Comparison of ENCODE assay signal across 9 mouse cellular contexts in genomic region chr5:132437994-132438393, GRCm38 (mm10).
DNase-seq lines count a peak whose midpoint lies in the region; ATAC-seq and TF ChIP-seq lines count a peak whose summit lies in the region.
"Had no signal": no experiment of that assay in that cellular context is flagged by ENCODE, and none has a peak within 500 bp of the region (broad histone marks: within the 10 kb centered on the region; RNA-seq: fewer than 3 reads in every experiment).

No protein-coding gene starts in this region.

- 23% methylated on average over 8 of the region's 8 CpGs for WGBS in heart, adult 2 months
- 46% methylated on average over 8 of the region's 8 CpGs for WGBS in liver, embryonic 12.5 days (ENCODE audit: insufficient replicate concordance)

- peaks cover 5% of the 10 kb centered on the region for H3K4me1 ChIP-seq in heart, adult 2 months (ENCODE audit: control insufficient read depth, insufficient read depth, low read length)
- peaks cover 9% of the 10 kb centered on the region; the same call in 1 of the 2 replicates for H3K4me1 ChIP-seq in liver, embryonic 12.5 days

- DNase-seq in heart, adult 2 months: peak in 1 of 2 experiments; percentile 20
- DNase-seq in heart, postnatal 25 days (ENCODE audit: low spot score): no peak
- peak; percentile 15 for DNase-seq in ovary, postnatal 36 days (ENCODE audit: low spot score)
- no peak for DNase-seq in ovary, postnatal 14 days (ENCODE audit: low spot score)
- peak; percentile 16 to 23 for DNase-seq in left cerebral cortex, postnatal 36 days (ENCODE audit: low spot score in 2 of 2)
- no peak for DNase-seq in neural tube, embryonic 10.5 days (ENCODE audit: extremely low spot score, low spot score)
- DNase-seq: layer of hippocampus, postnatal 36 days had no signal

- H3K27ac ChIP-seq in heart, adult 2 months: peak overlapping the region; percentile 41
- no peak overlapping the region for H3K27ac ChIP-seq in liver, embryonic 12.5 days
- H3K27ac ChIP-seq: hindbrain, embryonic 15.5 days had no signal

- peaks cover 2% of the 10 kb centered on the region for H3K79me2 ChIP-seq in heart, adult 2 months (replicated peaks; ENCODE audit: control insufficient read depth, insufficient read depth, low read length)

- no peak; the same call in 1 of the 2 replicates for TF ChIP-seq CTCF in heart, adult 2 months (IDR thresholded peaks at IDR 0.05)

- intact Hi-C loops in heart, adult 2 months (cut with DNase I): loop anchor here (2.0 kb wide), 1 partner anchor 105 kb away; the partner anchor contains the start of gene Auts2
- intact Hi-C loops in heart, postnatal 25 days (cut with DNase I): loop anchor here (5.0 kb wide), 2 partner anchors 91 to 104 kb away; partner anchors contain the start of gene Auts2
- intact Hi-C loops in left cerebral cortex, postnatal 36 days (cut with DNase I): no loop called here

- H3K9me3 ChIP-seq in liver, embryonic 12.5 days (replicated peaks): no peaks in the 10 kb centered on the region
- H3K9me3 ChIP-seq: hindbrain, embryonic 15.5 days had no signal

- H3K9ac ChIP-seq in heart, adult 2 months (ENCODE audit: low read depth, low read length): no peak overlapping the region
- no peak overlapping the region for H3K9ac ChIP-seq in liver, embryonic 12.5 days
- H3K9ac ChIP-seq: hindbrain, embryonic 15.5 days had no signal

- no peak overlapping the region for H3K4me2 ChIP-seq in liver, embryonic 12.5 days
- H3K4me2 ChIP-seq: hindbrain, embryonic 15.5 days had no signal

- peak overlapping the region; percentile 16; the same call in 1 of the 2 replicates for H3K4me3 ChIP-seq in heart, adult 2 months
- no peak overlapping the region for H3K4me3 ChIP-seq in liver, embryonic 12.5 days
- H3K4me3 ChIP-seq: hindbrain, embryonic 15.5 days had no signal

- TF ChIP-seq POLR2A in heart, adult 2 months (IDR thresholded peaks at IDR 0.05; ENCODE audit: insufficient read depth, low read depth, low read length): no peak

- no peak for TF ChIP-seq EP300 in heart, adult 2 months (IDR thresholded peaks at IDR 0.05; ENCODE audit: insufficient read depth, low read depth, low read length)

- no peaks in the 10 kb centered on the region for H3K36me3 ChIP-seq in heart, adult 2 months (ENCODE audit: control insufficient read depth, insufficient read depth, low read length)
- no peaks in the 10 kb centered on the region for H3K36me3 ChIP-seq in liver, embryonic 12.5 days
- H3K36me3 ChIP-seq: hindbrain, embryonic 15.5 days had no signal

- ATAC-seq in liver, embryonic 12.5 days: no peak

- H3K27me3 ChIP-seq in heart, adult 2 months (ENCODE audit: control insufficient read depth, insufficient read depth, low read length): no peaks in the 10 kb centered on the region
- H3K27me3 ChIP-seq in liver, embryonic 12.5 days (replicated peaks): no peaks in the 10 kb centered on the region
- H3K27me3 ChIP-seq: hindbrain, embryonic 15.5 days had no signal

Comparison
In these comparisons a context has a peak if more than half of its experiments do, and no peak if none do; other contexts are left out.
1. DNase-seq: peak in ovary, postnatal 36 days (single experiment) and left cerebral cortex, postnatal 36 days (2 of 2); none in heart, postnatal 25 days (single experiment), ovary, postnatal 14 days (single experiment) and neural tube, embryonic 10.5 days (single experiment).